Mouse (Mus musculus) CH12.LX (cell line): ENCODE results near the gene Tysnd1. TPM values are rescaled to one million over a fixed set of nuclear protein-coding genes. Genes with fewer than 3 reads are reported as not detected.

Experiments used
- DNase-seq: peaks from one replicate; pipeline ENCODE4 v3.0.0-alpha.2; 2013; ENCODE audit errors: extremely low read depth
- H3K27ac ChIP-seq: 2 replicates; pipeline ENCODE4 v1.5.1; 2012; ENCODE audit warnings: low read depth, mild to moderate bottlenecking, control low read depth, moderate library complexity; ENCODE audit not compliant: insufficient read depth
- H3K27me3 ChIP-seq: replicated peaks from 2 replicates; pipeline ENCODE3; 2012; ENCODE audit warnings: inconsistent platforms
- H3K36me3 ChIP-seq, 2 experiments: replicated peaks in 1 of 2; 2 replicates each; pipeline versions ENCODE3 to v1.6.1; 2012; ENCODE audit warnings: inconsistent platforms in 1 of 2, low read length in 1 of 2, mild to moderate bottlenecking in 1 of 2, mixed read lengths in 1 of 2, moderate library complexity in 1 of 2; ENCODE audit not compliant: control insufficient read depth in 1 of 2, insufficient read depth in 1 of 2
- H3K4me1 ChIP-seq, 2 experiments: 2 replicates each; pipeline ENCODE4 v1.6.1; 2012; ENCODE audit warnings: inconsistent platforms in 1 of 2, moderate library complexity in 1 of 2; ENCODE audit not compliant: insufficient read depth in 2 of 2, control insufficient read depth in 1 of 2
- H3K4me2 ChIP-seq: 2 replicates; pipeline ENCODE4 v1.6.1; 2012; ENCODE audit warnings: low read depth, mild to moderate bottlenecking, control low read depth; ENCODE audit not compliant: poor library complexity, insufficient read depth, severe bottlenecking
- H3K4me3 ChIP-seq, 3 experiments: fragments of 150-350 bp in 1 of 3; sonication (generic) in 1 of 3; replicated peaks in 1 of 3; 2 replicates each; pipeline versions ENCODE3 to v1.5.1; 2011 to 2012; ENCODE audit warnings: low read depth in 2 of 3, low read length in 2 of 3, mild to moderate bottlenecking in 2 of 3, moderate library complexity in 2 of 3, control low read depth in 1 of 3, improper control_type of control experiment in 1 of 3, inconsistent platforms in 1 of 3, mixed read lengths in 1 of 3; ENCODE audit not compliant: poor library complexity in 1 of 3
- H3K79me2 ChIP-seq: replicated peaks from 2 replicates; pipeline ENCODE4 v1.6.1; 2012; ENCODE audit warnings: mild to moderate bottlenecking, moderate library complexity; ENCODE audit not compliant: control insufficient read depth, poor library complexity, insufficient read depth, severe bottlenecking; ENCODE audit errors: extremely low read depth
- H3K9ac ChIP-seq: 2 replicates; pipeline ENCODE4 v1.6.1; 2012; ENCODE audit warnings: low read depth, mild to moderate bottlenecking, control low read depth, moderate library complexity; ENCODE audit not compliant: insufficient read depth
- H3K9me3 ChIP-seq: replicated peaks from 2 replicates; pipeline ENCODE3; 2012; ENCODE audit warnings: low read length, inconsistent platforms, mixed read lengths
- BHLHE40 ChIP-seq: IDR thresholded peaks from 2 replicates; pipeline ENCODE4 v1.6.1; 2011; ENCODE audit warnings: mild to moderate bottlenecking, low read depth, low read length, improper control_type of control experiment
- CHD1 ChIP-seq: IDR thresholded peaks from 2 replicates; pipeline ENCODE4 v1.6.1; 2012; ENCODE audit warnings: low read depth, low read length, improper control_type of control experiment, inconsistent platforms
- E2F4 ChIP-seq: IDR thresholded peaks from 2 replicates; pipeline ENCODE4 v1.6.1; 2011; ENCODE audit warnings: low read depth, low read length, improper control_type of control experiment; ENCODE audit not compliant: insufficient replicate concordance
- ETS1 ChIP-seq: conservative IDR thresholded peaks from 2 replicates; pipeline ENCODE4 v1.6.1; 2012; ENCODE audit warnings: low read depth, mild to moderate bottlenecking, inconsistent platforms, low read length, improper control_type of control experiment, moderate library complexity
- HCFC1 ChIP-seq: IDR thresholded peaks from 2 replicates; pipeline ENCODE4 v1.6.1; 2012; ENCODE audit warnings: low read depth, mild to moderate bottlenecking, inconsistent platforms, low read length, improper control_type of control experiment
- IRF4 ChIP-seq: IDR thresholded peaks from 2 replicates; pipeline ENCODE4 v1.6.1; 2014; ENCODE audit warnings: low read depth, mild to moderate bottlenecking, inconsistent platforms, low read length, improper control_type of control experiment
- JUN ChIP-seq: IDR thresholded peaks from 2 replicates; pipeline ENCODE4 v1.6.1; 2011; ENCODE audit warnings: low read depth, mild to moderate bottlenecking, low read length, improper control_type of control experiment, moderate library complexity; ENCODE audit not compliant: insufficient read depth
- JUND ChIP-seq: conservative IDR thresholded peaks from 2 replicates; pipeline ENCODE4 v1.6.1; 2011; ENCODE audit warnings: low read depth, low read length, improper control_type of control experiment
- KAT2A ChIP-seq: IDR thresholded peaks from 2 replicates; pipeline ENCODE4 v1.6.1; 2012; ENCODE audit warnings: low read length, improper control_type of control experiment, inconsistent platforms; ENCODE audit not compliant: insufficient replicate concordance
- MAX ChIP-seq: IDR thresholded peaks from 2 replicates; pipeline ENCODE4 v1.6.1; 2011; ENCODE audit warnings: low read length, improper control_type of control experiment
- MAZ ChIP-seq: IDR thresholded peaks from 2 replicates; pipeline ENCODE4 v1.6.1; 2012; ENCODE audit warnings: low read depth, mild to moderate bottlenecking, inconsistent platforms, low read length, improper control_type of control experiment, moderate library complexity
- MEF2A ChIP-seq: IDR thresholded peaks from 2 replicates; pipeline ENCODE4 v1.6.1; 2014; ENCODE audit warnings: low read depth, mild to moderate bottlenecking, inconsistent platforms, low read length, improper control_type of control experiment, borderline replicate concordance
- MXI1 ChIP-seq: IDR thresholded peaks from 2 replicates; pipeline ENCODE4 v1.6.1; 2011; ENCODE audit warnings: mild to moderate bottlenecking, low read depth, low read length, improper control_type of control experiment
- MYC ChIP-seq: IDR thresholded peaks from 2 replicates; pipeline ENCODE4 v1.6.1; 2011; ENCODE audit warnings: low read depth, mild to moderate bottlenecking, improper control_type of control experiment, low read length
- NELFE ChIP-seq: IDR thresholded peaks from 2 replicates; pipeline ENCODE4 v1.6.1; 2011; ENCODE audit warnings: low read depth, low read length, improper control_type of control experiment
- NRF1 ChIP-seq: IDR thresholded peaks from 2 replicates; pipeline ENCODE4 v1.6.1; 2014; ENCODE audit warnings: low read depth, mild to moderate bottlenecking, inconsistent platforms, low read length, improper control_type of control experiment, moderate library complexity
- PAX5 ChIP-seq: IDR thresholded peaks from 2 replicates; pipeline ENCODE4 v1.6.1; 2012; ENCODE audit warnings: low read length, inconsistent platforms, mixed read lengths
- POLR2A ChIP-seq: IDR thresholded peaks from 2 replicates; pipeline ENCODE4 v1.6.1; 2011; ENCODE audit warnings: low read depth, mild to moderate bottlenecking, improper control_type of control experiment, low read length
- POLR2AphosphoS2 ChIP-seq: IDR thresholded peaks from 2 replicates; pipeline ENCODE4 v1.6.1; 2011; ENCODE audit warnings: low read depth, low read length, improper control_type of control experiment
- RCOR1 ChIP-seq: conservative IDR thresholded peaks from 2 replicates; pipeline ENCODE4 v1.6.1; 2012; ENCODE audit warnings: low read depth, mild to moderate bottlenecking, inconsistent platforms, low read length, improper control_type of control experiment
- SIN3A ChIP-seq: IDR thresholded peaks from 2 replicates; pipeline ENCODE4 v1.6.1; 2012; ENCODE audit warnings: low read length, improper control_type of control experiment, inconsistent platforms
- TBP ChIP-seq: conservative IDR thresholded peaks from 2 replicates; pipeline ENCODE4 v1.6.1; 2011; ENCODE audit warnings: low read depth, low read length, improper control_type of control experiment
- TCF12 ChIP-seq: IDR thresholded peaks from 2 replicates; pipeline ENCODE4 v1.6.1; 2014; ENCODE audit warnings: low read depth, mild to moderate bottlenecking, inconsistent platforms, low read length, improper control_type of control experiment
- UBTF ChIP-seq: IDR thresholded peaks from 2 replicates; pipeline ENCODE4 v1.6.1; 2012; ENCODE audit warnings: low read depth, mild to moderate bottlenecking, inconsistent platforms, low read length, improper control_type of control experiment, moderate library complexity
- USF1 ChIP-seq: IDR thresholded peaks from 2 replicates; pipeline ENCODE4 v1.6.1; 2014; ENCODE audit warnings: low read depth, mild to moderate bottlenecking, inconsistent platforms, low read length, improper control_type of control experiment
- USF2 ChIP-seq: conservative IDR thresholded peaks from 2 replicates; pipeline ENCODE4 v1.6.1; 2011; ENCODE audit warnings: low read depth, low read length, improper control_type of control experiment
- ZC3H11A ChIP-seq: IDR thresholded peaks from 2 replicates; pipeline ENCODE4 v1.6.1; 2012; ENCODE audit warnings: low read depth, mild to moderate bottlenecking, inconsistent platforms, low read length, improper control_type of control experiment
- ZMIZ1 ChIP-seq: IDR thresholded peaks from 2 replicates; pipeline ENCODE4 v1.6.1; 2012; ENCODE audit warnings: low read depth, mild to moderate bottlenecking, inconsistent platforms, low read length, improper control_type of control experiment
- ZNF384 ChIP-seq: IDR thresholded peaks from 2 replicates; pipeline ENCODE4 v1.6.1; 2012; ENCODE audit warnings: low read depth, low read length, improper control_type of control experiment, inconsistent platforms
- dilution Hi-C: fragments of 300-500 bp; cut with MboI; formaldehyde crosslinking; loops from 2 replicates; pipeline ENCODE4 v1.14.3; 2020; ENCODE audit warnings: low sequenced_read_pairs; ENCODE audit not compliant: extremely low pct_unique_long_range_greater_than_20kb, extremely low pct_ligation_motif_present
- in situ Hi-C: fragments of 300-500 bp; cut with MboI; formaldehyde crosslinking; loops from 3 replicates; pipeline ENCODE4 v1.14.3; 2019; ENCODE audit warnings: low sequenced_read_pairs, low pct_ligation_motif_present, low pct_unique_long_range_greater_than_20kb, mixed read lengths
- polyA plus RNA-seq: library from polyadenylated mRNA; unstranded; fragments of >175 nt; gene quantifications from 2 replicates; pipeline ENCODE4 v1.2.1, GENCODE M21; 2012; ENCODE audit warnings: low read depth; ENCODE audit not compliant: insufficient read length
- total RNA-seq, 2 experiments: library from RNA; depleted of rRNA; stranded (reverse); fragments of 300-350 nt in 1 of 2; fragments of >200 nt in 1 of 2; gene quantifications; 2 replicates each; pipeline ENCODE4 v1.2.3; 2012 to 2014

The Tysnd1 gene
- total and polyA plus RNA-seq, 3 experiments = 23.2 to 45.1 (median 38.9) TPM

DNA sequence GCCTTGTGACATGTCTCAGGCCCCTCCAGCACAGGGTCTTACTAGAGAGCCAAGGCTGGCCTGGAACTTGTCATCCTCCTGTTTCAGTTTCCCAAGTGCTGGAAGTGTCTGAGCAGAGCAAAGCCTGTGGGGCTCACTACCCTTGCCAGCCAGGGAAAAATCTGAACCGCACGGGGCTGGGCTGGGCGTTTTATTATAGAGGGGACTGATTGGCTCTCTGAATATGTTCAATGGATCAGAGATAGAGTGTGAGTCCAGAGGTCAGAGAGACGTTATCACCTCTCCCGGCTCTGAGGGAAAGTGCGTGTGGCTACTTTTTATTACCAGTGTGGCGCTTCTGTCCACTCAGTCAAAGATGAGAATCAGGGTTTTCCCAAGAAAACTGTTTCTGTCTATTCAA is 48.8 kb upstream of the Tysnd1 start:
- in situ Hi-C loops = no loop called here
- Histone ChIP-seq H3K4me1 (peaks cover 0 to 17% of the 10 kb centered on the region in 2 experiments; a peak in 3 of 4 replicates), H3K9me3 (no peaks in the 10 kb centered on the region), H3K36me3 (peaks cover 0 to 10% of the 10 kb centered on the region in 2 experiments), H3K4me3 (no peak overlapping the region), H3K79me2 (peaks cover 15% of the 10 kb centered on the region), H3K27me3 (peaks cover 9% of the 10 kb centered on the region), H3K4me2 (no peak overlapping the region), H3K9ac (no peak overlapping the region), H3K27ac (no peak overlapping the region)
- DNase-seq = no peak
- TF ChIP-seq ZNF384 = no peak
- no peak for TF ChIP-seq JUN
- TF ChIP-seq NRF1 = no peak
- TF ChIP-seq CHD1 = no peak
- TF ChIP-seq NELFE = no peak
- no peak for TF ChIP-seq TCF12
- no peak for TF ChIP-seq IRF4
- dilution Hi-C loops = no loop called here

DNA sequence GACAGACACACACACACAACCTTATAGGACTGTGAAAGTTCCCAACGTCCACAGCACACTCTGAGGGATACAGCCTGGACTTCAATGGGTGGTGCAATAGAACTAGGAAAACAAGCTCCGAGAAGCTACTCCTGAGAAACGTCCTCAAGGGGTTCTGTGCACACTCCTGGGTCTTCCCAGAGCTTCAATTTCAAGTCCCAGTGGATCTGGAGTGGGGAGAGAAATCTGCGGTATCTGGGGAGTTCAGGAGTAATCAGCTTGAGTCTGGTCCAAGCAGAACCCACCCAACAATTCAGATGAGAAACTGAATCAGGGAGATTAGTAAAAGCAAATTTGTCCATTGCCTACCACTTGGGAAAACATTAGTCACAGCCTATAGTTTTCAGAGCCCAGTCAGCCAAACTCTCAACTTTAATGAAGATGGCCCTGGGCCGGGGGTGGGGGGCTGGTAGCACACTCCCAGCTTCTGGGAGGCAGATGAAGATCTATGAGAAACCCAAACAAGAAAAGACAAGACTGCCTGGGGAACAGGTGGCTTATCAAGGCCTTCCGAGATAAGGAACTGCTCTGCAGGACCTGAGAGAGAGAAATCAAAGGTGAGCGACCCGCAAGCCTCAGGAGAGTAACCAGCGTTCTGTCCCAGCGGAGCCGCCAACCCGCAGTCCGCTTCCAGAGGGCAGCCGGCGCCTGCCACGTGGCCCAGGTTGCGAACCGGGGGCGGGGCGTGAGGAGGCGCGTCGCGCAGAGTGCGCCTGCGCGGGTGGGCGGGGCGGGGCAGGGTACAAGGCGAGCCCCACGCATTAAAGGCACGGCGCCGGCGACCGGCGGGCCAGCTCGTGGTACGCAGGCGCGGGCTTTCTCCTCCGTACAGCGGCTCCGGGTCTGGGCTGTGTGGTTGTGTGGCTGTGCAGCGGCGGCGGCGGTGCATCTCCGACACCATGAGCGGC is 47.3 kb upstream of the Tysnd1 start, which contains the start of gene Ppa1:
Gene Ppa1, plus strand, starts transcription at position 763 of the 947 bp plus-strand sequence.
- no peaks in the 10 kb centered on the region for H3K9me3 ChIP-seq
- H3K36me3 ChIP-seq = peaks cover 0 to 24% of the 10 kb centered on the region in 2 experiments
- peaks cover 5% of the 10 kb centered on the region for H3K27me3 ChIP-seq
- DNase-seq = peak; percentile 84
- peak within 1 kb of the TSS; percentile 45 for H3K27ac ChIP-seq
- TF ChIP-seq NRF1 = peak; percentile 89
- 0 out of 2 replicates have a peak, but pooled peaks have one; percentile 69 for TF ChIP-seq SIN3A
- no peak for TF ChIP-seq ETS1
- TF ChIP-seq MYC = peak; percentile 96
- TF ChIP-seq MXI1 = peak; percentile 99
- TF ChIP-seq BHLHE40 = peak; percentile 28; the same call in 1 of the 2 replicates
- 0 out of 2 replicates have a peak, but pooled peaks have one; percentile 28 for TF ChIP-seq UBTF
- no peak for TF ChIP-seq MAZ
- no peak for TF ChIP-seq CHD1
- TF ChIP-seq NELFE = peak; percentile 87
- no peak for TF ChIP-seq JUND
- 0 out of 2 replicates have a peak, but pooled peaks have one; percentile 26 for TF ChIP-seq IRF4
- TF ChIP-seq HCFC1 = peak; percentile 43
- TF ChIP-seq POLR2AphosphoS2 = 0 out of 2 replicates have a peak, but pooled peaks have one; percentile 41
- peak; percentile 84; the same call in 1 of the 2 replicates for TF ChIP-seq ZMIZ1
- peak; percentile 96 for TF ChIP-seq MAX
- peak; percentile 54; the same call in 1 of the 2 replicates for TF ChIP-seq USF2
- TF ChIP-seq POLR2A = peak; percentile 98
- TF ChIP-seq TBP = no peak; the same call in 1 of the 2 replicates
- no peak for TF ChIP-seq RCOR1
- TF ChIP-seq USF1 = peak; percentile 81
- no peak for TF ChIP-seq KAT2A
- TF ChIP-seq TCF12 = peak; percentile 76
- no peak for TF ChIP-seq ZC3H11A
- no peak for TF ChIP-seq E2F4
- no peak for TF ChIP-seq PAX5
- no peak for TF ChIP-seq MEF2A
- H3K9ac ChIP-seq = peak within 1 kb of the TSS; percentile 78
- peaks cover 15% of the 10 kb centered on the region for H3K79me2 ChIP-seq
- dilution Hi-C loops (no loop called here), in situ Hi-C loops (no loop called here)
- peaks cover 0 to 17% of the 10 kb centered on the region in 2 experiments; a peak in 3 of 4 replicates for H3K4me1 ChIP-seq
- H3K4me3 ChIP-seq = peak within 1 kb of the TSS; percentile 88 to 99 (median 95)
- H3K4me2 ChIP-seq = peak within 1 kb of the TSS; percentile 87
